Mouse (Mus musculus) cerebellum, postnatal 10 days (tissue): ENCODE results near the gene Nxnl1.

Experiments
- DNase-seq, 2 experiments: peaks; one replicate each; pipeline ENCODE4 v3.0.0; 2021; ENCODE audit warnings: mixed read lengths in 2 of 2

The Nxnl1 gene

GRCm38 (mm10) chr8:71580201-71580600, 13.8 kb upstream of the Nxnl1 start:
- peak in 1 of 2 experiments; percentile 57 for DNase-seq

GRCm38 (mm10) chr8:71579476-71579875, 13.1 kb upstream of the Nxnl1 start:
- peak; percentile 61 to 66 for DNase-seq

DNA sequence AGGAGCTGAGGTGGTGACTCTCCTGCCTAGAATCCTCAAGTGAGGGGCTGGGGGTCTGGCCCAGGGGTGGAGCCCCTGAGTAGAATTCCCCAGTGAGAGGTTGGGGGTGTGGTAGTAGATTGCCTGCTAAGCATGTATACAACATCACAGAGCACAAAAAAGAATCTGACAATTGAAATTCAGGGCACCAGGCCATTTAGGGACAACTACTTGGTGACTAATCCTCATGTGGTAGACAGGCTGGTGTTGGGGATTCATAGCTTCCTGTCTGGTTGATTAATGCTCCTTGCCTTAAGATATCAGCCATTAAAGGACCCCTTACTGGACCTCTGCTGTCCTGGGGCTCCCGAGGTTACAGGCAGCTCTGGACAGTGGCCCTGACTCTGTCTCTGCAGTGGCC, 12.6 kb upstream of the Nxnl1 start:
- DNase-seq: no peak

GRCm38 (mm10) chr8:71577856-71578387, 11.5 kb upstream of the Nxnl1 start:
- peak in 1 of 2 experiments; percentile 41 for DNase-seq

DNA sequence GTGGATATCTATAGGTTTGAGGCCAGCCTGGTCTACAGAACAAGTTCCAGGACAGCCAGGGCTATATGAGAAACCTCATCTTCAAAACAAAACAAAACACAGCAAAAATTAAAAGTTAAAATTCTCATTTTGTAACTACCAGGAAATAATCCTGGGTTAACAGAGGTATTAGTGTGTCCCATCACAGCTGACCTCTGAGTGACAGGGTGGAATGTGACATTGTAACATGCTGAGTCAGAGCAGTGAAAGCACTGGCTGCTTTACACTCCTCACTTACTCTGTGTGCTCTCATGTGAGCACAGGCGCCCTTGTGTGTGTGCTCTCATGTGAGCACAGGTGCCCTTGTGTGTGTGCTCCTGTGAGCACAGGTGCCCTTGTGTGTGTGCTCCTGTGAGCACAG, 8.6 kb upstream of the Nxnl1 start:
- DNase-seq: no peak

DNA sequence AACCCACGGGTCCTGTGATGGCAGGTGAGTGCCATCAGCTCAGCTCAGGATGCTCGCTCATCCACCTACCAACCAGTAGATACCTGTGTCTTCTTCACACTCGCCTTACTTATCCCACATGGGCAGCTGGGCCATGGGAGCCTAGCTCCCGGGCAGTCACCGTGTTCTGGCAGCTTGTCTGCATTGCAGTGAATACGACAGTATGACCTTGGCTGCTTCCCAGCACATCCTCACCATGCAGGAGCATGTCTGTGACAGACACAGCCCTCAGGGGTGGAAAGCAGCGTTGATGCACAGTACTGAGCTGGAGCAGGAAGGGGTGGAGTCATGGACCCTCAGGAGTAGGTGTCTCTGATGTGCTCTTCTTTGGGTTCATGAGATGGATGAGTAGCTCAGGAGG, 8.0 kb upstream of the Nxnl1 start:
- no peak for DNase-seq

DNA sequence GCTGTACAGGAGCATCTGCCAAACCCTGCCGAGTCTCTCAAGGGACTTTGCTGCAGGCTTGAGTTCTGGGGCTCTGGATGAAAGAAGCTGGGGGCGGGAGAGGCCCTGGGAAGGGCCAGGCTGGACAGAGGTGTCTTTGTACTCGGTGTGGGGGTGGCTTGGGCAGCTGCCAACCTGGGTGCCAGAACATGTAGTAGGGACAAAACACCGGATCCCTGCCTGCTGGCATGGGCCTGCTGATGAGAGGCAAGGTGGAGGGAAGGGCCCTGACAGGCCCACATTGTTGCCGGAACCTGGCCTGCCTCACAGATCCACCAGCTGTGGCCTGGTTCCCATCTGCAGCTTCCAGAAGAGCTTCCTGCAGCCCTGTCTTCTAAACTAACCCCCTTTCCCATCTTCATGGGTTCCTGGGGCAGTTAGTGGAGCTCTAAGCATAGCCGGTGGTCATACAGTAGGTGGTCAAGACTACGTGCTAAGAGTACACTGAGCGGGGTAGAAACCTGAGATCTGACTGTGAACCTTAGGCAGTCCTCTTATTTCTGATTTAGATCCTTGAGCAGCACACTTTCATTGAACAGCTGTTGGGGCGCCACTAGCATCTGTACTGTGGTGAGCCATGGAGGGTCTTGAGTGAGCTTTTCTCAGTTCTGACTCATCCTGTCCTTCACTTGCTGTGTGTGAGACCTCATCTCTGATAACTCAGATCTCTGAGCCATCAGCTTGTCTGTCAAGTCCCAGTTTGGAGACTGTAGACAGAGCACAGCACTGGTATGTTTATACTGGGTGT, 6.6 kb upstream of the Nxnl1 start:
- DNase-seq: peak; percentile 77 to 85

- peak; percentile 65 to 68 for DNase-seq
Observed at GRCm38 (mm10) chr8:71572077-71572476, 5.7 kb upstream of the Nxnl1 start.

- peak; percentile 98 for DNase-seq
Observed at GRCm38 (mm10) chr8:71570291-71570954, 4.0 kb upstream of the Nxnl1 start.

- DNase-seq: peak; percentile 94 to 95
Observed at GRCm38 (mm10) chr8:71569366-71570290, 3.2 kb upstream of the Nxnl1 start.

DNA sequence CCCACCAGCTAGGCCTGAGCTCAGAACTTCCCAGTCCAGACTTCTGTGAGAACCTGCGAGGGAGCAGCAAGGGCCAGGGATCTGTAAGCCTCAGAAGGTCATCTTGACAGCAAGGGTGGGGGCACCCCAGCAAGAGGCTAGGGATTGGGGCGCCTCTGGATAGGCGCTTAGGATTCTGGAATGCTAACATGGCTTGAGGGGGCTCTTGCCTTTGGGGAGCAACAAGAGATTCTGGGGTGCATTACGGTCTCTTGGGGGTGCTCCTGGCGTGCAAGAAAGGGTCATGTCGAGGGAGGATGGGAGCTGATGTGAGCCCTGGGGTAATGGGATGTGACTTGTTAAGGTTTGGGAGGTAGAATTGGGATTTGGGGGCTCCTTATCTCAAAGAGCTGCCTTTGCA, 2.5 kb upstream of the Nxnl1 start:
- peak in 1 of 2 experiments; percentile 47 for DNase-seq

GRCm38 (mm10) chr8:71568387-71568937, 2.1 kb upstream of the Nxnl1 start, which contains the start of gene Slc27a1:
Gene Slc27a1, plus strand, starts transcription at chr8:71568882.
- DNase-seq: peak; percentile 95

DNA sequence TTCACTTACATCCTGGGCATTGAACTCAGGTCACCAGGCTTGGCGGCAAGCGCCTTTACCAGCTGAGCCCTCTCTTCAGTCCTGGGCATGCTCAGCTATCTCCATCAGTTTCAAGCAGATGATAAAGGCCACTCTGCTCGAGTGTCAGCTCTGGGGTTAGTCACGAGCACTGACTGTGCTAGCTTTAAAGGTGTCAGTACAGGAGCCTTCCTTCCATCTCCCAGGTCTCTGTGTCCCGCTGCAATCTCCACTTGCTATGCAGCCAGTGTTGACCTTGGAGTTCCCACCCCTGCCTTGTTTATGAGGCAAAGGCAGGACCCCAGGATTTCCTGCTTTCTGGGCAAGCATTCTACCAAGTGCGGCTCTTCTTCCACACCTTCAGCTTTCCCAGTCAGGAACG, 1.2 kb upstream of the Nxnl1 start:
- DNase-seq: no peak

GRCm38 (mm10) chr8:71563992-71564391, 2.4 kb downstream of the Nxnl1 start:
- no peak for DNase-seq

- DNase-seq: peak; percentile 88 to 91
Observed at GRCm38 (mm10) chr8:71562751-71563150, 3.6 kb downstream of the Nxnl1 start.

DNA sequence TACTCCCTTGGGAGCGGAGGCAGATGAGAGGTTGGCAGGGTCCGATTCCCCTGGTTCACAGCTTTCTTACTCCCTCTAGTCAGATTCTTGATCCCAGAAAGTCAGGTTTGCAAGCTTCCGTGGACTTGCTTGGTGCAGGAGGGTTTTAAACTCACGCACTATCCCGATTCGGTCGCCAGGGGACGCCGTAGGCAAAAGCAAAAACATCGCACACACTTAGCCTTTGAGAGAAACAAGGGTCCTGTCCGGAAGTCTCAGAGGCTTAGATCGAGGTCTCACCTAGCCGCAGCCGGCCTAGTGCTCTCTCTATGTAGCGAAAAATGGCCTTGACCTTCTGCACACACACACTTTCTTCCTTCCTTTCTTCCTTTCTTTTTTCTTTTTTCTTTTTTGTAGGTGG, 5.0 kb downstream of the Nxnl1 start:
- peak; percentile 77 to 83 for DNase-seq

DNA sequence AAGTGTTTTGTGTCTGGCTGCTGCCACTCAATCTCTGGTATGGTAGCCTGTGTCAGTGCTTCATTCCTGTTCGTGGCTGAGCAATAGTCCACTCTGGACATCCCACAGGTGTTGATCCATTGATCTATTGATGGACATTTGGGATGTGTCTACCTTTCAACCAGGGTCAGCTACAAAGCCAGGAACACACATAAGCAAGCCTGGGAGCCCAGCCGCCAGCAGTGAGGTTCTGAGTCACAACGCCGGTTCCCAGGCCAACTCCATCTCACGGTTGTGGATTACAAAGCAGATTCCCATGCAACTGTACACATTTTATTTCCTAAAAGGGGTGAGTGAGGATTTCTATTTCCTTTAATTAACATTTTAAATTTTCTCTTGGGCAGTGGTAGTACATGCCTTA, 5.6 kb downstream of the Nxnl1 start:
- no peak for DNase-seq

- DNase-seq: no peak
Observed at GRCm38 (mm10) chr8:71560071-71560470, 6.3 kb downstream of the Nxnl1 start.

GRCm38 (mm10) chr8:71558958-71559690, 7.3 kb downstream of the Nxnl1 start:
- peak; percentile 49 to 53 for DNase-seq

GRCm38 (mm10) chr8:71558071-71558957, 8.1 kb downstream of the Nxnl1 start, which contains the start of gene Tmem221:
Gene Tmem221, minus strand, starts transcription at chr8:71558871.
- DNase-seq: peak; percentile 30 to 31

- no peak for DNase-seq
Observed at GRCm38 (mm10) chr8:71554644-71555043, 11.8 kb downstream of the Nxnl1 start.
